Mouse (Mus musculus): Measurements from ENCODE around the gene Rsf1. TPM values are rescaled to one million over a fixed set of nuclear protein-coding genes. Genes with fewer than 3 reads are reported as not detected.

Rsf1 gene
- polyA plus RNA-seq, 1 experiment from 2014 or later = 25.5 TPM

DNA sequence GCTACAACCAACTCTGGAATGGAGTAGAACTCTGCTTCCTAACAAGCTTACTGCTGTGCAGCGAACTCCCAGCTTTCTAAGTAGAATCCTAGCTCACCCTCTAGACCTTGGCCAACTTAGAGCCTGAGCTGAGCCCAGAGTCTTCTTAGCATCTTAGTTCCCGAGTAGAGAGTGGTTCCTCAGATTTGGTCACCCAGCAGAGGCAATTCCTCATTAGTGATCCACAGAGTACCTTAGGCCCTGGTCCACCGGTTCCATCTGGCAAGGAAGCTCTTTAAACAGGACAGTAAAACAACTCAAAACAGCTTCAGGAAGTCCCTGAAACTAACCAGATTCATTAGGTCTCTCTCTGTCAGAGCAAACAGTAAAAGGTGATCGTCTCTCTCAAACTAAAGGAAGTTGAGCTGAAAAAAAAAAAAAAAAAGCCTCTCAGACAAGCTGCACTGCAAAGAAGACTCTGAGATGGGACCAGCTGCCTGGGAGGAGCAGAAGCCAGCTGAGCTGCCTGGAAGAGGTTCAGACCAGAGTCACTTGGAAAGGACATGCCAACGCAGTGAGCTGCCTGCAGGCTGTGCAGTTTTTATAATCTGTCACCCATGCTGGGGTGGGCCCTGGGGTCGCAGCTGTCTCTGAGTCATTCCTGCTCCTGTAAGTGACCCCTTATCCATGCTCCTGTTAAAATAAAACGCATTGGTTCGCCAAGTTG is 1.2 kb upstream of the Rsf1 start:
- Histone ChIP-seq H3K36me3 (ENCODE audit: control insufficient read depth, insufficient read depth, low read length) (no peaks in the 10 kb centered on the region), H3K4me2 (peak overlapping the region; percentile 56), H3K27ac (ENCODE audit: low read depth, low read length) (no peak overlapping the region), H3K27me3 (ENCODE audit: control insufficient read depth, insufficient read depth, low read length) (no peaks in the 10 kb centered on the region), H3K4me3 (ENCODE audit: low read depth, low read length) (peak overlapping the region; percentile 89), H3K9ac (ENCODE audit: low read length) (peak overlapping the region; percentile 53), H3K9me3 (ENCODE audit: control insufficient read depth, low read length) (no peaks in the 10 kb centered on the region), H3K4me1 (ENCODE audit: control insufficient read depth, insufficient read depth, low read length) (peaks cover 7% of the 10 kb centered on the region; the same call in 1 of the 2 replicates)
- 35% methylated on average over 8 of the region's 8 CpGs for WGBS
- no peak for ATAC-seq (ENCODE audit: low FRiP score)
- DNase-seq (ENCODE audit: low spot score, missing footprints) = peak; percentile 93

DNA sequence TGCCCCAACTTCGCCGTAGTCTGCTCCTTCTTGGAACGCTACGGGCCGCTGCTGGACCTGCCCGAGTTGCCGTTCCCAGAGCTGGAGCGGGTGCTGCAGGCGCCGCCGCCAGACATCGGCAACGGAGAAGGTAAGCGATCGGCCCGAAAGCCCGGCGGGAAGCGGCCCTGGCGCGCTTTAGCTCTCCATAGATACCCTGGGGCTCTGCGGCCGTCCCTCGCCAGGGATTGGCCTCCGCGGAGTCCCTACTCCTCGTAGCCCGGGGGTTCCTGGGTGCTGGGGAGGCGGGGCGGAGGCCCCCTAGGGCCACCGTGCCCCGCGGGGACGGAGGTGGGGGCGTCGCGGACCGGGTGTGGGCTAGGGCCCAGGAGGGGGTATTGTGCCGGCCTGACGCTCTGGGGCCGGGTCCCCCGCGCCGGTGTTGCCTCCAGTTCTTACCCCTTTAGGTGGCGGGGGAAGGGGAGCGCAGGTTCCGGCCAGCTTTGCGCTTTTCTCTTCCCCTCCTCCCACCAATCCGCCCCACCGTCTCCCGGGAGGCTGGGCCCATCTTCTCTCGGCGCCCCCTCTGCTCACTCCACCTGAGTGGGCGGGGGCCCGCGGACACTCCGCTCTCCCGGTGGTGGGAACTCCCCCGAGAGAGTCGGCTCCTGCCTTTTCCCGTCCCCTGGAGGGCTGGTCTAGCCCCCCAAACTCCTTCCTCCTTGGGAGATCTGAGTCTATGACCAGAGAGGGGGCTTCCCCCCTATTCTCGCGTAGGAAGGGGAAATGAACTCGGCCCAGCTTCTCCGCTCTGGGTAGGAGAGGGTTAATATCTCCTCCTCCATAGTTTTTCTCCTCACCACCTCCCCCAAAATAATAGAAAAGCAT is 520 bp downstream of the Rsf1 start:
- Histone ChIP-seq H3K4me2 (peak overlapping the region; percentile 56), H3K27ac (ENCODE audit: low read depth, low read length) (peak overlapping the region; percentile 89), H3K9me3 (ENCODE audit: control insufficient read depth, low read length) (no peaks in the 10 kb centered on the region), H3K4me3 (ENCODE audit: low read depth, low read length) (peak overlapping the region; percentile 89), H3K36me3 (ENCODE audit: control insufficient read depth, insufficient read depth, low read length) (no peaks in the 10 kb centered on the region), H3K9ac (ENCODE audit: low read length) (peak overlapping the region; percentile 98), H3K4me1 (ENCODE audit: control insufficient read depth, insufficient read depth, low read length) (peaks cover 7% of the 10 kb centered on the region; the same call in 1 of the 2 replicates), H3K27me3 (ENCODE audit: control insufficient read depth, insufficient read depth, low read length) (no peaks in the 10 kb centered on the region)
- WGBS = under 1% methylated on average over 52 of the region's 65 CpGs
- DNase-seq (ENCODE audit: low spot score, missing footprints) (peak; percentile 97), ATAC-seq (ENCODE audit: low FRiP score) (peak; percentile 59)

GRCm38 (mm10) chr7:97580843-97581214 is 1.1 kb downstream of the Rsf1 start:
- Histone ChIP-seq H3K4me1 (ENCODE audit: control insufficient read depth, insufficient read depth, low read length) (peaks cover 7% of the 10 kb centered on the region; the same call in 1 of the 2 replicates), H3K27me3 (ENCODE audit: control insufficient read depth, insufficient read depth, low read length) (no peaks in the 10 kb centered on the region), H3K36me3 (ENCODE audit: control insufficient read depth, insufficient read depth, low read length) (no peaks in the 10 kb centered on the region), H3K4me2 (peak overlapping the region; percentile 56), H3K4me3 (ENCODE audit: low read depth, low read length) (peak overlapping the region; percentile 89), H3K27ac (ENCODE audit: low read depth, low read length) (peak overlapping the region; percentile 89), H3K9ac (ENCODE audit: low read length) (peak overlapping the region; percentile 98), H3K9me3 (ENCODE audit: control insufficient read depth, low read length) (no peaks in the 10 kb centered on the region)
- ATAC-seq (ENCODE audit: low FRiP score) = peak; percentile 52
- no peak for DNase-seq (ENCODE audit: low spot score, missing footprints)
- WGBS = 2% methylated on average over 11 of the region's 11 CpGs

GRCm38 (mm10) chr7:97588506-97588905 is 8.8 kb downstream of the Rsf1 start:
- Histone ChIP-seq H3K36me3 (ENCODE audit: control insufficient read depth, insufficient read depth, low read length) (0 out of 2 replicates have a peak, but pooled peaks cover 2% of the 10 kb centered on the region), H3K27ac (ENCODE audit: low read depth, low read length) (no peak overlapping the region), H3K4me1 (ENCODE audit: control insufficient read depth, insufficient read depth, low read length) (0 out of 2 replicates have a peak, but pooled peaks cover 2% of the 10 kb centered on the region), H3K27me3 (ENCODE audit: control insufficient read depth, insufficient read depth, low read length) (no peaks in the 10 kb centered on the region), H3K9me3 (ENCODE audit: control insufficient read depth, low read length) (no peaks in the 10 kb centered on the region), H3K9ac (ENCODE audit: low read length) (no peak overlapping the region), H3K4me2 (no peak overlapping the region), H3K4me3 (ENCODE audit: low read depth, low read length) (no peak overlapping the region)
- no peak for DNase-seq (ENCODE audit: low spot score, missing footprints)
- ATAC-seq (ENCODE audit: low FRiP score) = no peak
- WGBS = 73% methylated on average over 5 of the region's 5 CpGs

DNA sequence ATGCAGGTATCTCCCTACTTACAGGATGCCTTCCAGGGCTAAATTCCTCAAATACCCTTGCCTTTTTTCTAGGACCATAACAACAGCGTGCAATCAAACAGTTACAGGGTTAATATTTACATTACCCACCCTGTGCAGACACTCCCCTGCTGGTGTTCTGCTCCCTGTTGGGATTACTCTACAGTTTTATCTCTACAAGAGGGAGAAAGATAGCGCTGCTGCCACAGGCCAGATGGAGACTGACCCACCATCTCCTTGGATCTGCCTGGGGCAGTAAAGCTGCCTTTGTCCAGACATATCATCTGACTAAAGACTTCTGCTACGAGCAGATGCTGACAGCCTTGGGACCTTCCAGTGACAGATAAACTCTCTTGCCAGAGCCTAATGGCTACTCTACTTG is 10.8 kb downstream of the Rsf1 start:
- H3K27me3 ChIP-seq (ENCODE audit: control insufficient read depth, insufficient read depth, low read length) = no peaks in the 10 kb centered on the region
- ATAC-seq (ENCODE audit: low FRiP score) (no peak), DNase-seq (ENCODE audit: low spot score, missing footprints) (no peak)
- H3K36me3 ChIP-seq (ENCODE audit: control insufficient read depth, insufficient read depth, low read length) = 0 out of 2 replicates have a peak, but pooled peaks cover 3% of the 10 kb centered on the region
- H3K27ac ChIP-seq (ENCODE audit: low read depth, low read length) = no peak overlapping the region
- H3K4me2 ChIP-seq = no peak overlapping the region
- H3K9ac ChIP-seq (ENCODE audit: low read length) = no peak overlapping the region
- H3K4me1 ChIP-seq (ENCODE audit: control insufficient read depth, insufficient read depth, low read length) = 0 out of 2 replicates have a peak, but pooled peaks cover 2% of the 10 kb centered on the region
- WGBS = 68% methylated on average over 3 of the region's 3 CpGs
- no peak overlapping the region for H3K4me3 ChIP-seq (ENCODE audit: low read depth, low read length)
- H3K9me3 ChIP-seq (ENCODE audit: control insufficient read depth, low read length) = no peaks in the 10 kb centered on the region

GRCm38 (mm10) chr7:97591336-97591735 is 11.6 kb downstream of the Rsf1 start:
- no peak for DNase-seq (ENCODE audit: low spot score, missing footprints)
- Histone ChIP-seq H3K27me3 (ENCODE audit: control insufficient read depth, insufficient read depth, low read length) (no peaks in the 10 kb centered on the region), H3K4me1 (ENCODE audit: control insufficient read depth, insufficient read depth, low read length) (0 out of 2 replicates have a peak, but pooled peaks cover 2% of the 10 kb centered on the region), H3K4me3 (ENCODE audit: low read depth, low read length) (no peak overlapping the region), H3K4me2 (no peak overlapping the region), H3K27ac (ENCODE audit: low read depth, low read length) (no peak overlapping the region), H3K9ac (ENCODE audit: low read length) (no peak overlapping the region), H3K9me3 (ENCODE audit: control insufficient read depth, low read length) (no peaks in the 10 kb centered on the region), H3K36me3 (ENCODE audit: control insufficient read depth, insufficient read depth, low read length) (0 out of 2 replicates have a peak, but pooled peaks cover 3% of the 10 kb centered on the region)
- ATAC-seq (ENCODE audit: low FRiP score) = no peak
- WGBS = 82% methylated on average over 6 of the region's 6 CpGs

- H3K27ac ChIP-seq (ENCODE audit: low read depth, low read length) = no peak overlapping the region
- H3K4me1 ChIP-seq (ENCODE audit: control insufficient read depth, insufficient read depth, low read length) = 0 out of 2 replicates have a peak, but pooled peaks cover 2% of the 10 kb centered on the region
- no peaks in the 10 kb centered on the region for H3K27me3 ChIP-seq (ENCODE audit: control insufficient read depth, insufficient read depth, low read length)
- WGBS = 94% methylated on average over 4 of the region's 4 CpGs
- 0 out of 2 replicates have a peak, but pooled peaks cover 3% of the 10 kb centered on the region for H3K36me3 ChIP-seq (ENCODE audit: control insufficient read depth, insufficient read depth, low read length)
- DNase-seq (ENCODE audit: low spot score, missing footprints) = no peak
- no peak for ATAC-seq (ENCODE audit: low FRiP score)
- no peaks in the 10 kb centered on the region for H3K9me3 ChIP-seq (ENCODE audit: control insufficient read depth, low read length)
- H3K9ac ChIP-seq (ENCODE audit: low read length) = no peak overlapping the region
- H3K4me3 ChIP-seq (ENCODE audit: low read depth, low read length) = no peak overlapping the region
- no peak overlapping the region for H3K4me2 ChIP-seq
Measured at GRCm38 (mm10) chr7:97592396-97592795, 12.7 kb downstream of the Rsf1 start.

- Histone ChIP-seq H3K9me3 (ENCODE audit: control insufficient read depth, low read length) (no peaks in the 10 kb centered on the region), H3K9ac (ENCODE audit: low read length) (no peak overlapping the region), H3K4me3 (ENCODE audit: low read depth, low read length) (no peak overlapping the region), H3K4me1 (ENCODE audit: control insufficient read depth, insufficient read depth, low read length) (0 out of 2 replicates have a peak, but pooled peaks cover 2% of the 10 kb centered on the region), H3K27ac (ENCODE audit: low read depth, low read length) (no peak overlapping the region), H3K27me3 (ENCODE audit: control insufficient read depth, insufficient read depth, low read length) (no peaks in the 10 kb centered on the region), H3K36me3 (ENCODE audit: control insufficient read depth, insufficient read depth, low read length) (0 out of 2 replicates have a peak, but pooled peaks cover 3% of the 10 kb centered on the region), H3K4me2 (no peak overlapping the region)
- 89% methylated on average over 2 of the region's 2 CpGs for WGBS
- no peak for ATAC-seq (ENCODE audit: low FRiP score)
- no peak for DNase-seq (ENCODE audit: low spot score, missing footprints)
Measured at GRCm38 (mm10) chr7:97593535-97593934, 13.8 kb downstream of the Rsf1 start.

- H3K9ac ChIP-seq (ENCODE audit: low read length) = no peak overlapping the region
- H3K4me2 ChIP-seq = no peak overlapping the region
- 0 out of 2 replicates have a peak, but pooled peaks cover under 1% of the 10 kb centered on the region for H3K36me3 ChIP-seq (ENCODE audit: control insufficient read depth, insufficient read depth, low read length)
- no peaks in the 10 kb centered on the region for H3K4me1 ChIP-seq (ENCODE audit: control insufficient read depth, insufficient read depth, low read length)
- WGBS = 94% methylated on average over 2 of the region's 2 CpGs
- no peak for DNase-seq (ENCODE audit: low spot score, missing footprints)
- H3K9me3 ChIP-seq (ENCODE audit: control insufficient read depth, low read length) = no peaks in the 10 kb centered on the region
- H3K4me3 ChIP-seq (ENCODE audit: low read depth, low read length) = no peak overlapping the region
- H3K27ac ChIP-seq (ENCODE audit: low read depth, low read length) = no peak overlapping the region
- no peak for ATAC-seq (ENCODE audit: low FRiP score)
- H3K27me3 ChIP-seq (ENCODE audit: control insufficient read depth, insufficient read depth, low read length) = no peaks in the 10 kb centered on the region
Measured at GRCm38 (mm10) chr7:97598548-97598947, 18.9 kb downstream of the Rsf1 start.
